Mouse (Mus musculus) spleen, adult 2 months (tissue): ENCODE measurements at regions not wholly inside any gene's neighbourhood (a gene's known extent, or its start where the extent isn't known, plus 50 kb on each side); places are given as distances from the start of the nearest gene placed in this dataset.

ENCODE experiments used
- DNase-seq, 2 experiments: peaks; one replicate each; pipeline versions ENCODE4 v3.0.0 to v3.0.0-alpha.2; 2012 to 2021; ENCODE audit warnings: low spot score in 2 of 2, low read depth in 1 of 2
- H3K27ac ChIP-seq: fragments of 200-500 bp; 2 replicates; pipeline ENCODE4 v1.5.1; 2012; ENCODE audit warnings: low read length, inconsistent platforms; ENCODE audit not compliant: insufficient read depth
- H3K27me3 ChIP-seq: fragments of 200-500 bp; 2 replicates; pipeline ENCODE4 v1.6.1; 2012; ENCODE audit warnings: mild to moderate bottlenecking, moderate library complexity, low read length, inconsistent platforms; ENCODE audit not compliant: control insufficient read depth, insufficient read depth
- H3K36me3 ChIP-seq: fragments of 200-500 bp; 2 replicates; pipeline ENCODE4 v1.6.1; 2012; ENCODE audit warnings: mild to moderate bottlenecking, low read length, inconsistent platforms; ENCODE audit not compliant: control insufficient read depth, insufficient read depth
- H3K4me1 ChIP-seq: fragments of 200-500 bp; 2 replicates; pipeline ENCODE4 v1.6.1; 2011; ENCODE audit warnings: inconsistent platforms; ENCODE audit not compliant: control insufficient read depth, insufficient read depth, insufficient read length
- H3K4me3 ChIP-seq: fragments of 200-500 bp; 2 replicates; pipeline ENCODE4 v1.5.1; 2011; ENCODE audit warnings: mild to moderate bottlenecking, inconsistent platforms; ENCODE audit not compliant: insufficient read depth, insufficient read length; ENCODE audit errors: extremely low read depth
- CTCF ChIP-seq: fragments of 200-500 bp; IDR thresholded peaks from 2 replicates; pipeline ENCODE4 v1.5.1; 2011; ENCODE audit warnings: mild to moderate bottlenecking, inconsistent platforms; ENCODE audit not compliant: insufficient read depth, insufficient read length, insufficient replicate concordance; ENCODE audit errors: extremely low read depth
- POLR2A ChIP-seq: fragments of 200-500 bp; IDR thresholded peaks from 2 replicates; pipeline ENCODE4 v1.6.1; 2011; ENCODE audit warnings: low read depth, low read length, inconsistent platforms
- WGBS: fragments of 180-500 bp; shearing (Covaris S2); methylation state at CpG from one replicate; pipeline ENCODE4 v1.1.7; 2018; 5-methylcytosine and 5-hydroxymethylcytosine counted together

- H3K27ac ChIP-seq = no peak overlapping the region
- no peak for DNase-seq
- no peaks in the 10 kb centered on the region for H3K27me3 ChIP-seq
- H3K4me1 ChIP-seq = no peaks in the 10 kb centered on the region
- no peak for TF ChIP-seq POLR2A
- no peak for TF ChIP-seq CTCF
- H3K4me3 ChIP-seq = no peak overlapping the region
- H3K36me3 ChIP-seq = no peaks in the 10 kb centered on the region
Measured at GRCm38 (mm10) chr4:56552126-56552525, 187.7 kb upstream of the Gm26657 start.

DNA sequence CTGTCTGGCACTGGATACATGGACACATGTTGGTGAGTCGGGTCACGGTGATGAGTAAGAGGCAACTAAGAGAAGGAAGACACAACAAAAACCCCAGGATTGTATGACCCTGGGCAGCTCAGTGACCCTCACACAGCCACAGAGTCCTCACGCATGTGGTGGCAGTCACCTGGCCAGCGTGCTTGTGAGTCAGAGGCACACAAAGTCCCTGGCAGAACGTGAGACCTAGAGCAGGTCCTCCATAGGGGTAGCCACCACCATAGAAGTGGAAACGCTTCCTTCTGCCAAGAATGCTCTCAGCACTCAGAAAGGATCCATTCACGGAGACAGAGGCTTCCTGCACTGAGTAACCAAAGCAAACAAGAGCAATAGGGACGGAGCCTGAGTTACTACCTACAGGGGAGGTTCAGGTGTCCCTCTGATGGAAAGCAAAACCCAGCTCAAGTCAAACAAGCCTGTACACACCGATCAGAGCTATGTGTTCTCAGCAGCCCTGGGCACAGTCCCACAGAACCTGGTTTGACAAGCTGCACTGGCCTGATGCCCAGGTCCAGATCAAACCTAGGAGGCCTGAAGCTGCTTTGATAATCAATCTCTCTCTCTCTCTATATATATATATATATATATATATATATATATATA, 206.4 kb upstream of the Gm26657 start:
- H3K4me1 ChIP-seq = no peaks in the 10 kb centered on the region
- TF ChIP-seq CTCF = no peak
- TF ChIP-seq POLR2A = no peak
- no peaks in the 10 kb centered on the region for H3K36me3 ChIP-seq
- no peak for DNase-seq
- no peak overlapping the region for H3K4me3 ChIP-seq
- H3K27ac ChIP-seq = no peak overlapping the region
- WGBS = 88% methylated on average over 9 of the region's 9 CpGs
- no peaks in the 10 kb centered on the region for H3K27me3 ChIP-seq

DNA sequence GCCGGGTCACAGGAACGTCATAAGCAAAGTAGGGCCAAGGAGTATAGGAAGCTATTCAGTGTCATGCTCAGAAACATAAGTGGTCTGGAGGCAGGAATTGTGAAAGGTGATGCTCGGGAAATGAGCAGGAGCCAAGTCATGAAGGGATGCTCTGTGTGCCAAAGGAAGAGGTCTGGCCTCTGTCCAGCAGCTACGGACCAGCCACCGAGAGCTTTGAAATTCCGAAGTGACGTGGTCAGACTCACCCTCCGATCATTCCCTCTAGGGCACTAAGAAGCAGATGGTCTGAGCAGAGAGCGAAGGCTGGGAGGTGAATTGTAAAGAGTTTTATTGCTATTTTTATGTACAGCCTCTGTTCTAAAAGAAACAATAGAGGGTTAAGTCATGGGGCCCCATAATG, 206.9 kb upstream of the Gm26657 start:
- DNase-seq = no peak
- Histone ChIP-seq H3K4me1 (no peaks in the 10 kb centered on the region), H3K4me3 (no peak overlapping the region), H3K27ac (no peak overlapping the region), H3K27me3 (no peaks in the 10 kb centered on the region), H3K36me3 (no peaks in the 10 kb centered on the region)
- WGBS = 91% methylated on average over 9 of the region's 9 CpGs
- no peak for TF ChIP-seq POLR2A
- TF ChIP-seq CTCF = no peak

DNA sequence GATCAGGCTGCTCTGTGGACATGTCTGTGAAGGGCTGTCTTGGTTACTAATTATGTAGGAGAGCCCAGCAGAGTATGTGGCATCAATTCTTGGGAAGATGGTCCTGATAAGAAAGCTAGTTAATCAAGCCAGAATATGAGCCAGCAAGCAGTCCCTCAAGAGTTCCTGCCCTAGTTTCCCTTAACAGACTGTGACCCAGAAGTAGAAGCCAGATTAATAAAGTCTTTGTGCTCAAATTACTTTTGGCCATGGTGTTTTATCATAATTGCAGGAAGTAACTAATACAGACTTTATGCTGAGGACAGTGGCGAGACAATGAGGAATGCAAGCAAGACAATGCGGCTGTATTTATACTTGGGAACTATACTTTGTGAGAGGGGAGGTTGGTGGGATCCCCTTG, 211.3 kb upstream of the Gm26657 start:
- no peak for DNase-seq
- no peak overlapping the region for H3K4me3 ChIP-seq
- TF ChIP-seq POLR2A = no peak
- TF ChIP-seq CTCF = no peak
- H3K27me3 ChIP-seq = no peaks in the 10 kb centered on the region
- no peak overlapping the region for H3K27ac ChIP-seq
- 92% methylated on average over 2 of the region's 2 CpGs for WGBS
- H3K4me1 ChIP-seq = no peaks in the 10 kb centered on the region
- no peaks in the 10 kb centered on the region for H3K36me3 ChIP-seq

DNA sequence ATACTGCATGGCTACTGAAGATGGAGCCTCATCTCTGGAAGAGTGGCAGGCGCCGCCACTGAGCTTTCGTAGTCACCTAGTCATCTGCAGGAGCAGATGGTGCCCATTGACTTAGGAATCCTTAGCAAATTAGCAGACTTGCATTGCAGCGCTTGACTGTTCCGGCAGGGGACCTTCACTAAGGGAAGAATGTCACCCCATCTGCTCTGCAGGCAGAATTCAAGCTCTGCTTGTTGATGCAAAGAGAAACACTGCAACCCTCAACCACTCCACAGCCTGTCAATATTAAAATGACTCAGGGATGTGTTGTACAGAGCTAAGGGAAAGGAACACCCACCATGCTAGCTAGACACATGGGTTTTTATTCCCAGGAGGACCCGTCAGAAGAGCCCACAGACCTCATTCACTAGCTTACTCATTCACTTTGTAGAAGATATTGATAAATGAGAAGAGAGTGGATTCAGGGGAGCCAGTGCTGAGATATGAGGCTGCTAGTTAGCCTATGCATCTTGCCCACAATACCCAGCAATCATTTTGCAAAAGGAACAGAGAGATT, 215.4 kb upstream of the Gm26657 start:
- H3K27ac ChIP-seq = no peak overlapping the region
- no peaks in the 10 kb centered on the region for H3K4me1 ChIP-seq
- no peak overlapping the region for H3K4me3 ChIP-seq
- H3K36me3 ChIP-seq = no peaks in the 10 kb centered on the region
- TF ChIP-seq POLR2A = no peak
- no peak for TF ChIP-seq CTCF
- 90% methylated on average over 6 of the region's 6 CpGs for WGBS
- no peaks in the 10 kb centered on the region for H3K27me3 ChIP-seq
- no peak for DNase-seq

DNA sequence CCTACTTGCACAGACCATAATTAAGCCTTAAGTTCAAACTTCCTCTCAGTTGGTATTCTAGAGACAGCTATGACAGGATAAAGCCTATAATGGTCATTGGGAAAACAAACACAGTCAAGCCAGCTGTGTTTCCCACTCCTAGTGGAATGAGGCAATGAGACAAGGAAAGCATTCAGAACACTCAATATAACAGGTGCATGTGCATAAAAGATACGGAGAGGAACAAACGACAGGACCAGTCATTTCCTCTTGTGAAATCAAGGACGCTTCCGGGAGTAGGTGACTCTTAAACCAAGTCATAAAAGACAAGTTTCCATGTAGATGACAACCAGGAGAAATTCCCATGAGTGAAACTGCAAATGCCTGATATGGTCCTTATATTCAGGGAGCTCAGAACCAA, 232.1 kb upstream of the Gm26657 start:
- Histone ChIP-seq H3K27ac (no peak overlapping the region), H3K36me3 (no peaks in the 10 kb centered on the region), H3K27me3 (no peaks in the 10 kb centered on the region), H3K4me1 (no peaks in the 10 kb centered on the region), H3K4me3 (no peak overlapping the region)
- no peak for DNase-seq
- no peak for TF ChIP-seq POLR2A
- TF ChIP-seq CTCF = no peak
- 75% methylated on average over 4 of the region's 4 CpGs for WGBS

DNA sequence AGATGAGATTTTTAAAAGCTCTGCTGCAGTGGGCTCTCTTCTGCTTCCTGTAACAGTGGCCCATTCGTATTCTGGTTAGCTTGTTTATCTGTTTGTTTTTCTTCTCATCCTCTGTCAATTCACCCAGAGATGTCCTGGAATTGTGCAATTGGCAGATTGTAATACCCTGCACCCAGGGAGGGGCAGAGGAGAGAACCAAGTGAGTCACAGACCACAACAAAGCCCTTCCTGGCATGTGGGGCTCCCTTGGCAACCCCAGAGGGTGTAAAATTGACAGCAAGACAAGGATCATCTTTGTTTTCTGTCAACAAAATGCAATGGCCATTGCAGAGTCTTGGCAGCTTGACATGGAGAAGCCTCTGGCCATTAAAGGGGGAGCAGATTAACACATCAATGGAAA, 233.1 kb upstream of the Gm26657 start:
- Histone ChIP-seq H3K4me3 (no peak overlapping the region), H3K4me1 (no peaks in the 10 kb centered on the region), H3K27ac (no peak overlapping the region), H3K36me3 (no peaks in the 10 kb centered on the region), H3K27me3 (no peaks in the 10 kb centered on the region)
- 79% methylated on average over 1 of the region's 1 CpGs for WGBS
- no peak for DNase-seq
- TF ChIP-seq POLR2A (no peak), CTCF (no peak)
